Mouse (Mus musculus) liver, embryonic 11.5 days (tissue): Measurements from ENCODE around the gene Plekha6. TPM values are rescaled to one million over a fixed set of nuclear protein-coding genes. Genes with fewer than 3 reads are reported as not detected.
A peak's percentile ranks its signal among the peaks of the same experiment; 100 is the strongest.

Source experiments
- ATAC-seq: fragments of 200-750 bp; cut with Nextera tagmentation; replicated peaks from 2 replicates; pipeline ENCODE4 v1.8.0; 2017; ENCODE audit warnings: moderate number of reproducible peaks, mild to moderate bottlenecking, moderate TSS enrichment, moderate library complexity; ENCODE audit not compliant: low FRiP score
- DNase-seq: peaks from one replicate; pipeline ENCODE4 v3.0.0-alpha.2; 2017; ENCODE audit warnings: low spot score
- H3K27ac ChIP-seq: fragments of 300-500 bp; sonication (generic); 2 replicates; pipeline ENCODE4 v1.5.1; 2014; ENCODE audit warnings: mild to moderate bottlenecking, low read depth, low read length, control low read depth
- H3K27me3 ChIP-seq: fragments of 300-500 bp; sonication (generic); replicated peaks from 2 replicates; pipeline ENCODE4 v1.6.1; 2014; ENCODE audit warnings: low read length, mixed read lengths; ENCODE audit not compliant: control insufficient read depth, insufficient read depth
- H3K36me3 ChIP-seq: fragments of 300-500 bp; sonication (generic); 2 replicates; pipeline ENCODE4 v1.6.1; 2014; ENCODE audit warnings: mild to moderate bottlenecking, low read length, moderate library complexity, mixed read lengths; ENCODE audit not compliant: control insufficient read depth, insufficient read depth
- H3K4me1 ChIP-seq: fragments of 300-500 bp; sonication (generic); replicated peaks from 2 replicates; pipeline ENCODE4 v1.6.1; 2014; ENCODE audit warnings: low read length, mixed read lengths; ENCODE audit not compliant: control insufficient read depth, insufficient read depth
- H3K4me2 ChIP-seq: fragments of 300-500 bp; sonication (generic); 2 replicates; pipeline ENCODE4 v1.6.1; 2014; ENCODE audit warnings: mild to moderate bottlenecking, control low read depth, moderate library complexity
- H3K4me3 ChIP-seq: fragments of 300-500 bp; sonication (generic); 2 replicates; pipeline ENCODE4 v1.5.1; 2014; ENCODE audit warnings: low read depth, low read length, control low read depth
- H3K9ac ChIP-seq: fragments of 300-500 bp; sonication (generic); 2 replicates; pipeline ENCODE4 v1.6.1; 2014; ENCODE audit warnings: low read depth, low read length, control low read depth
- H3K9me3 ChIP-seq: fragments of 300-500 bp; sonication (generic); 2 replicates; pipeline ENCODE4 v1.6.1; 2016; ENCODE audit warnings: low read length, inconsistent platforms, mixed read lengths; ENCODE audit not compliant: control insufficient read depth
- WGBS: fragments of 180-500 bp; shearing (Covaris S2); extraction: QIAGEN DNeasy Blood & Tissue Kit; methylation state at CpG from one replicate; pipeline ENCODE4 v1.1.7; 2014; 5-methylcytosine and 5-hydroxymethylcytosine counted together
- polyA plus RNA-seq: library from polyadenylated mRNA; unstranded; fragments of >200 nt; fragmentation: Nextera tagmentation; extraction: Ambion mirVana; gene quantifications from 2 replicates; pipeline ENCODE4 v1.2.1, GENCODE M21; 2014

Gene Plekha6
- polyA plus RNA-seq, 1 experiment from 2014 or later = 4.3 TPM

DNA sequence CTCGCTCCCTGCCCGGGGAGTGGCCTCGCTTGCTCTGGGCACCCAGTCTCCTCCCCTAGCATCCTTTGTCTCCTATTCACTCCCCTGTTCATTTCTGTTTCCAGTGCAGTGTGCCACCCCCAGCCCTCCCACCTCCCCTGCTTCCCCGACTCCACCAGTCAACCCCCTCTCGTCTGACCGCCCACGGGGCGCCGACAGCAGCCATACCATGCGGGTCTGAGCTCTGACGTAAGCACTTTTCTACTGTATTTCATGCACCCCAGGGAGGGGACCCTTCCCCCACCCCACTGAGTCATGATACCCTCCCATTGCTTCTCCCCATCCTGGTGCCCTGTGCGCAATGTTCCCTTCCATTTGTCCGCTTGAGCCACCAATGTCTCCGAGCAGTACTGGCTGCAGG lies 134.8 kb downstream of the Plekha6 start:
- Histone ChIP-seq H3K4me1 (peaks cover 2% of the 10 kb centered on the region; the same call in 1 of the 2 replicates), H3K9me3 (no peaks in the 10 kb centered on the region), H3K27ac (no peak overlapping the region), H3K9ac (no peak overlapping the region), H3K36me3 (no peaks in the 10 kb centered on the region), H3K4me3 (no peak overlapping the region), H3K4me2 (no peak overlapping the region), H3K27me3 (0 out of 2 replicates have a peak, but pooled peaks cover 2% of the 10 kb centered on the region)
- ATAC-seq = no peak
- WGBS = 58% methylated on average over 14 of the region's 14 CpGs
- DNase-seq = no peak

DNA sequence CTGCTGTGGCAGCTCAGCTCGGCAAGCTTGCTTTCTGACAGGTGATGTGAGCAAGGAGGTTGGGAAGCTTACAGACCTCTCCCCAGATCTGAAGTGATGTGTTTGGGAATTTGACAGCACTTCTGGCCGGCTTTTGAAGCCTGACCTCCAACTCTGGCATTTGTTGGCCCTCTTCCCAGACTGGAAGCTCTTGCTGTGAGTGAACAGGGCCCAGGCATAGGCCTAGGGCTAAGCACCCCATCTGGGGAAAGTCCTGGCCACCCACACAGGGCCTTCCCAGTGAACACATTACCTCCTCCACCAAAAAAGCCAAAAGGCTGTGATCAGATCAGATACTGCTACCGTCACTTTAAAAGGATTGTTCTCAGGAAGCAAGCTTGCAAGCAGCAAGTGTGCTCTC lies 138.5 kb downstream of the Plekha6 start:
- Histone ChIP-seq H3K27ac (no peak overlapping the region), H3K9ac (no peak overlapping the region), H3K4me2 (no peak overlapping the region), H3K4me1 (no peaks in the 10 kb centered on the region; the same call in 1 of the 2 replicates), H3K27me3 (0 out of 2 replicates have a peak, but pooled peaks cover 2% of the 10 kb centered on the region), H3K4me3 (no peak overlapping the region), H3K36me3 (no peaks in the 10 kb centered on the region), H3K9me3 (no peaks in the 10 kb centered on the region)
- DNase-seq (no peak), ATAC-seq (no peak)
- 37% methylated on average over 3 of the region's 3 CpGs for WGBS

DNA sequence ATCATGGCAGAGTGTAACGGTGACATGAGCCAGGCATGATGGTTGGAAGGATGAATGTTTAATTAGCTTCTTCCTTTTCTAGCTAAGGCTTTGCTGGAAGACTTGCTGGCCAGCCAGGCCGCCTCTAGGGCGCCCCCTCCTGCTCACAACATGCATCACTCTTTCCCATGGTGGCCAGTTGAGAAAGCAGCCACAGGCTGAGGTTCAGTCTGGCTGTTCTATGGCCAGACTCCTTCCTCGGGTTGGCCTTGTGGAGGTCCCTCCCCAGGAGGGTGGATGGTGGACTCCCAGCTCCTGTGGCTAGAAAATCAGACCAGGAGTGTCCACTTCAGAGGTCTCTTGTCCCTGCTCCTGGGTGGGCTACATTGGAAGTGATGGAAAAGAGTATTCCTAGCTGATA lies 142.8 kb downstream of the Plekha6 start:
- no peaks in the 10 kb centered on the region for H3K9me3 ChIP-seq
- peaks cover 4% of the 10 kb centered on the region for H3K4me1 ChIP-seq
- H3K4me3 ChIP-seq = no peak overlapping the region
- DNase-seq (peak; percentile 61), ATAC-seq (no peak)
- no peak overlapping the region for H3K9ac ChIP-seq
- H3K27me3 ChIP-seq = no peaks in the 10 kb centered on the region
- WGBS = 11% methylated on average over 4 of the region's 4 CpGs
- no peaks in the 10 kb centered on the region for H3K36me3 ChIP-seq
- H3K27ac ChIP-seq = no peak overlapping the region
- no peak overlapping the region for H3K4me2 ChIP-seq

DNA sequence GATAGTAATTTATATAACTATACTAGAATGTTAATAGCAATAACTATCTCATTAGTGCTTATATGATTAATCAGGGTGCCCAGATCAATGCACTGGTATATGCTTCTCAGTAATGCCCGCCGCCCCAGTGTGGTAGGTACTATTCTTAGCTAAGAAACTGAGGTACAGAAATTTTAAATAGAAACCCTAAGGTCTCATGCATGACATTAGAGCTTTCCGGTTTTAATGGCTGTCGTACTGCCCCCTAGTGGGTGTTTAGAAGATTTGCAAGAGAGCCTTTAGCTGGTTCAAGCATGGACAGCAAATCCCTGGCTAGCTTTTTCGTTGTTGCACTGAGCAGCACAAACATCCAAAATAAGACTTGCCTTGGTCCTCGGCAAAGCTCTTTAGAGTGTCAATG lies 143.3 kb downstream of the Plekha6 start:
- ATAC-seq (no peak), DNase-seq (no peak)
- WGBS = 21% methylated on average over 6 of the region's 6 CpGs
- no peak overlapping the region for H3K27ac ChIP-seq
- H3K4me1 ChIP-seq = peaks cover 8% of the 10 kb centered on the region
- H3K9ac ChIP-seq = no peak overlapping the region
- no peak overlapping the region for H3K4me2 ChIP-seq
- no peaks in the 10 kb centered on the region for H3K9me3 ChIP-seq
- H3K36me3 ChIP-seq = no peaks in the 10 kb centered on the region
- H3K27me3 ChIP-seq = no peaks in the 10 kb centered on the region
- no peak overlapping the region for H3K4me3 ChIP-seq

DNA sequence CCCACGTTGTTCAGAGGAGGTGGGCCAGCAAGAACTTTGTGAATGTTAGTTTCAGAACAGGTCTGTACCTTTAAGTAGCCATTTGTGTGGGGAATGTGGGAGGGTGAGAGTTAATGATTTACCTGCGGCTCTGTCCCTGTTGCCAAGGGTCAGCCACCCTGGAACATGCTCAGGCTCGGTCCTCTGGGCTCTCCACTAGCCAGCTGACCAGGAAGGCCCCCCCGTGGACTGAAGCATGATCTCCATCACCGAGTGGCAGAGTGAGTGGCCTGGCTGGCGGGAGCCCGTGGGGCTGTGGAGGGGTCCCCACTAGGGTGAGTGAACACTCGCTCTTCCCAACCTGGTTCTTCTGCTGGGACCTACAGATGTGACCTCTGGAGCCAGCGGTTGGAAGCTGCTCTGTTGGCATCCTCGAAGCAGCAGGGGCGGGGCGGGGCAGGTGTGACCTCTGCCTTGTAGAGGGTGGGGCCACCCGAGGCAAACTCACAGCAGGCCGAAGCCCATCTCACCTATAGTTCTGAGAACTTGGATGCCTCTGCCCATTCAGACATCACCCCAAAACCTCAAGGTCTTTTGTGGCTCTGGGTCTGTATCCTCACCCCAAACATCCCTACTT lies 145.8 kb downstream of the Plekha6 start, which contains the start of gene Golt1a:
Gene Golt1a (plus strand): TSS at position 149 of the 616 bp plus-strand sequence.
- Histone ChIP-seq H3K4me2 (peak within 1 kb of the TSS; percentile 21), H3K4me3 (peak within 1 kb of the TSS; percentile 11; the same call in 1 of the 2 replicates), H3K27ac (no peak within 1 kb of the TSS), H3K4me1 (peaks cover 8% of the 10 kb centered on the region), H3K9me3 (no peaks in the 10 kb centered on the region), H3K9ac (no peak within 1 kb of the TSS; the same call in 1 of the 2 replicates), H3K36me3 (no peaks in the 10 kb centered on the region), H3K27me3 (no peaks in the 10 kb centered on the region)
- DNase-seq (peak; percentile 49), ATAC-seq (peak; percentile 69)
- 57% methylated on average over 14 of the region's 14 CpGs for WGBS

DNA sequence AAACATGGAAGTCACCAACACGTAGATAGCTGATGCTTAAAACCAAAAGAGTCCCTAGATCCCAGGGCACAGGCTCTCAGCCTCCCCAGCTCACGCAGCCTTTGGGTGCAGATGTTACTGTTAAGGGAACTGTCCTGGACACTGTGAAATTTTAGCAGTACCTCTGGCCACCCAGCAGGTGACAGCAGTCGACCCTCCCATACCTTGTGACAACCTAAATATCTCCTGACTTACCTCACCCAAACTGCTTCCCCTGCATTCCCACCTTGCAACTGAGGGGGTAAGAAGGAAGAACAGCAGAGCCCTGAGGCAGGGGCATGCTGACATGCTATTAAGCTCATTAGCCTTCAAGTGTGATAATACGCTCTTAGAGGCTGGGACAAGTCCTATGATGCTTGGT lies 147.2 kb downstream of the Plekha6 start:
- H3K36me3 ChIP-seq = no peaks in the 10 kb centered on the region
- no peak overlapping the region for H3K9ac ChIP-seq
- H3K27ac ChIP-seq = no peak overlapping the region
- 48% methylated on average over 4 of the region's 4 CpGs for WGBS
- ATAC-seq (no peak), DNase-seq (no peak)
- no peaks in the 10 kb centered on the region for H3K27me3 ChIP-seq
- no peak overlapping the region for H3K4me3 ChIP-seq
- H3K4me2 ChIP-seq = no peak overlapping the region
- peaks cover 8% of the 10 kb centered on the region for H3K4me1 ChIP-seq
- no peaks in the 10 kb centered on the region for H3K9me3 ChIP-seq

DNA sequence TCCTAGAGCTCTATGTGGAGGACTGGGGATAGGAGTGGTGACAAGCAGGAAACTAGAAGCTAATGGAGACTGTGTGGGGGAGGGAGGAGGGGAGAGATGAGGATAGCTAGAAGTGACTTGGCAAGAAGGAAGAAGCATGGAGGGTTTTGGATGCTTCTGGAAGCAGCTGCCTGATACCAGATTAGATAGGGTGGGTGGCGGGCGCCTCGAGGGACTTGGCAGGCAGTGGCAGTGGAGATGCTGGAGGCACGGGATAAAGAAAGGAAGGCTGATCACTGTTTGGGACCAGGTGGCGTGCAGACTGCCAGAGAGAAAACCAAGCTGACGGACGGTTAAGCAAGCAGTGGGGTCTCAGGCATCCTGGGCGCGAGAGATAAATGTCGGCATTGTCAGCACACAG lies 147.9 kb downstream of the Plekha6 start:
- Histone ChIP-seq H3K4me2 (no peak overlapping the region), H3K9me3 (no peaks in the 10 kb centered on the region), H3K4me3 (no peak overlapping the region), H3K9ac (no peak overlapping the region), H3K4me1 (peaks cover 8% of the 10 kb centered on the region), H3K27me3 (no peaks in the 10 kb centered on the region), H3K36me3 (no peaks in the 10 kb centered on the region), H3K27ac (no peak overlapping the region)
- WGBS = 26% methylated on average over 10 of the region's 10 CpGs
- ATAC-seq (no peak), DNase-seq (no peak)

DNA sequence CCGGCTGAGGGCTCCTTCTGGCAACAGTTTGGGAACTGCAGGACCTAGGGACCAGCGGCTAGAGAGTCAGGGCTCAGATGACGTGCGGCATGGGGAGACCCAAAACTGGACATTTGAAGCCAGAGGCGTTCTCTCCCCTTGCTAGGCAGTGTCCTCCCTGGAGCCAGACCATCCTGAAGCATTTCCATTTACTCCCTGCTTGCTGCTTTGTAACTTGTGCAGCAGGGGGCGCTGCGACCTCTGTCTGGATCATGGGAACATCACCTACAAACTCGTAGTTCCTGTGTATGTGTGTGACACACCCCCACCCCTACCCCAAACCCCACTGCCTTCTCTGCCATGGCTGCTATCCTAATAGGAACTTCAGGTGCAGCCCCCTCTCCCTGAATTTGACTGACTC lies 150.4 kb downstream of the Plekha6 start:
- 27% methylated on average over 8 of the region's 8 CpGs for WGBS
- no peak overlapping the region for H3K9ac ChIP-seq
- H3K4me1 ChIP-seq = peaks cover 8% of the 10 kb centered on the region
- no peak overlapping the region for H3K4me3 ChIP-seq
- DNase-seq = no peak
- no peak overlapping the region for H3K4me2 ChIP-seq
- H3K27ac ChIP-seq = no peak overlapping the region
- H3K36me3 ChIP-seq = no peaks in the 10 kb centered on the region
- no peaks in the 10 kb centered on the region for H3K27me3 ChIP-seq
- no peak for ATAC-seq
- H3K9me3 ChIP-seq = no peaks in the 10 kb centered on the region

DNA sequence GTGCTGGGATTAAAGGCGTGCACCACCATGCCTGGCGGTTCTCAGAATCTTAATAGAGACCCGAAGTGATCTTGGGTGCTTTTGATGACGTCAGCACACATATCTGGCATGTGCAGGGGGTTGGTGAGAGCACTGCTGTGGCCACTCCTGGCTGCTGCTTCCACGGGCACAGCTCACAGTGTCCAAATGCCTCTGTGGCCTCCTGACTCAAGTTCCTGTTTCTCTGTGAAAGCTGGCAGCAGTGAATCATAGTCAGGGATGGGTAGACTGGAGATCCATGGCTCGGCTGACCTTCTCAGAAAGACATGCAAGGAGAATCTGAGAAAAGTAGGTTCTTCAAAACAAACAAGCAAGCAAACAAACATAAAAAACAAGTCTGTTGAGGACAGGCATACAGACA lies 151.8 kb downstream of the Plekha6 start:
- no peaks in the 10 kb centered on the region for H3K36me3 ChIP-seq
- peaks cover 6% of the 10 kb centered on the region for H3K4me1 ChIP-seq
- DNase-seq = no peak
- 69% methylated on average over 6 of the region's 6 CpGs for whole genome bisulfite sequencing
- H3K4me2 ChIP-seq = no peak overlapping the region
- H3K9ac ChIP-seq = no peak overlapping the region
- H3K4me3 ChIP-seq = no peak overlapping the region
- ATAC-seq = no peak
- H3K27ac ChIP-seq = no peak overlapping the region
- H3K27me3 ChIP-seq = no peaks in the 10 kb centered on the region
- no peaks in the 10 kb centered on the region for H3K9me3 ChIP-seq
